Mouse (Mus musculus) adipocyte (in vitro differentiated cells): Measurements from ENCODE around the gene Gss.
A peak's percentile ranks its signal among the peaks of the same experiment; 100 is the strongest.
"Not testable (repeated sequence)": the region's sequence is repeated elsewhere in the genome, so short reads cannot be mapped to it uniquely, and the experiment has no call there.

Source experiments
- DNase-seq: peaks from one replicate; pipeline ENCODE4 v3.0.0-alpha.2; 2016; ENCODE audit warnings: low spot score

Gss gene

DNA sequence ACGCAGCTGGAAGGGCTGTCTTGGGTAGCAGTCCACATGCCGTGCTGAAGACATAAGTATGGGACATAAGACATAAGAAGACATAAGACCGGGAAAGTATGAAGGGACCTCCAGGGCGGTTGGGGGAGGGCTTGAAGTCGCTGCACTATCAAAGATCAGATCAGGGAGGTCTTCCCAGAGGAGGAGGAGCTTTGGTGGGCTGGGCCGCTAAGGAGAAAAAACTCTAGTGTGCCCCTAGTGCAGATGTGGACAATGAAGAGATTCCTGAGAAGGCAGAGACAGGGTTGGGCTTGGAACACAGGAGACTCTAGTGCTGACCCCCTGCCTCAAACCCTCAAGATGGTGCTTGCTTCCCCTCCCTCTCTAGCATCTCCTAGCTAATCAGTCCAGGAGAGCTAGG, 24.4 kb upstream of the Gss start:
- DNase-seq = no peak

DNA sequence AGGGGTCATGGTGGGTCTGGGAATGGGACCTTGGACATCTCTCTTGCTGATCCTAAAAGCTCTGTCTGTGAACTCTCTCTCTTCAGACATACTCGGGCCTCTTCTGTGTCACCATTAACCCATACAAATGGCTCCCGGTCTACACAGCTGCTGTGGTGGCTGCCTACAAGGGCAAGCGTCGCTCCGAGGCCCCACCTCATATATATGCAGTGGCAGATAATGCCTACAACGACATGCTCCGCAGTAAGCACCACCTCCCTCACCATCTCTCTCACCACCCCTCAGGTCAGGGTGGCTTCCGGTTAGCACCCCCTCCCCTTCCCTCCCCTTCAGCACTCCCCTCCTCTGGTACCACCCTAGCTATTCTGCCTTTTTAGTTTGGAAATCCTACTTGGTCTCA, 21.3 kb upstream of the Gss start:
- no peak for DNase-seq

DNA sequence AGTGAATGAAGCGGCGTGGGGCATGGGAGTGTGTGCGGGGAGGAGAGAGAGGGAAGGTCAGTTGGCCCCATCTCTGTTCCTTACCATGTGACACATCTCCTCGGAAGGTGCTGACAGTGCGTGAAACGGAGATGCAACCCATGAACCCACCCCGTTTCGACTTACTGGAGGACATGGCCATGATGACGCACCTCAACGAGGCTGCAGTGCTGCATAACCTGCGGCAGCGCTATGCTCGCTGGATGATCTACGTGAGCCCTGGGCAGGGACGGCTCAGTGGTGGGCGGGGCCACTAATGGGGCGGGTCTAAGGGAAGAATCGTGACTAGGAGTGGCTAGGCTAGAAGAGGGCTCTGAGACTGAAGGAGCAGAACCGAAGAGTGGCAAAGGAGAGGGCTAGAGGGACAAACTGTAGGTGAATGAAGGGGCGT, 20.7 kb upstream of the Gss start:
- no peak for DNase-seq

DNA sequence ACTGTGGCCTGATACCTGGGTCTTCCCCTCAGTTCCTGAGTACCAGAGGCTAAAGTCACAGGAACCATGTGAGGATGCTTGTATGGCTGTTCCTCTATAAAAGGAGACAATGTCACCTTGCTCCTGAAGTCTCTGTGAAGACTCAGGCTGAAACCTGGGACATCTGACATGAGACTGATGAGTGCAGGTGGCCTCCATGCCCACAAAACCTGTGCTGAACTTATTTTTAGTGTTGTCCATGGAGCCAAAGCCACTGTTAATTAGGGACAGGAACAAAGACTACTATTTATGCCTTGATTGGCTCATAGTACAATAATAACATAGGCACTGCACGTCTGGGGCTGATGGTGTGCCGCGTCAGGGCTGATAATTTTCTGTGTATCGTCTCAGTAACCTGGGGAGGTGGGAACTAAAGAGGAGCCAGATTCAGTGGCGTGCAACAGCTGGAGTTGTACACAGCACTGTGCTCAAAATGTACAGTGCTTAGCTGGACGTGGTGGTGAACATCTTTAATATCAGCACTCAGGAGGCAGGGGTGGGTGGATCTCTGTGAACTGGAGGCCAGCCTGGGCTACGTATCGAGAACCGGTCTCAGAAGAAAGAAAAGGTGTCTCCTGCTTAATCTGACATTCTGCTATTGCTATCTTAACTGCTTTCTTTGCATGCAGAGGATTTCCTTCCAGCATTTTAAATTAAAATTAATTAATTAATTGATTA, 19.4 kb upstream of the Gss start:
- DNase-seq = no peak

DNA sequence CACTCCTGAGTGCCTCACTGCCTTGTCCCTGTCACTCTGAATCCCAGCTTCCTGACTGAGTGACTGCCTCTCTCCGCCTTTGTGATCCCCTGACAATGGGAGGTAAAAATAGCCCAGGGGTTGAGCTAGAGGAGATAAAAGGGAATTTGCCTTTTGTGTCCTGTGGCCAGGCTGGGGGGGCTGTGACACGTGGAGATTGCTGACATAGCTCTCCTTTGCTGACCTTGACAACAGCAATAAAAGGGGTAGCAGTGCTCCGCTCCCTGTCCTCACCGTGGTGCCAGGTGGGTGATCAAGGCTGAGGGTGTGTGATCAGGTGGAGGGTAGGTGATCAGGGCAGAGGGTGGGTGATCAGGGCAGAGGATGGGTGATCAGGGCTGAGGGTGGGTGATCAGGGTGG, 18.4 kb upstream of the Gss start, which contains the start of gene Myh7b:
TSS of gene Myh7b (plus strand) at position 235 of the 400 bp plus-strand sequence.
- no peak for DNase-seq

DNA sequence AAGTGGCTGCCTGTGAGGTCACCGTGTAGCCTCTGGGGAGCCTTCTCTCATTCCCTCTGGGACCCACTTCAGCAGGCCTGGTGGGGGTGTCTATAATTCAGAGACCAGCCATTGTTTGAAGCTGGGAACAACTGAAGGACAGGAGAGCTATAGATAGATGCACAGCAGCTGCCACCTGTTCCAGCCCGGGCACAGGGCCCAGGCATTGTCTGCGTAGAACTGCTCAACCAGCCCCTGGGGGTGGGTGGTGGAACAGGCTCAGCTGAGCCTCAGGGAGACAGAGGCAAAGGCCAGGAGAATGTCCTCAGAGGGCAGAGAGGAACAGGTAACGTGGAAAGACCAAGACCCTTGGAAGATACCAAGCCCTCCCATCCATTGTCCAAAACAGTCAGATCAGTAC, 13.8 kb upstream of the Gss start:
- DNase-seq = no peak

DNA sequence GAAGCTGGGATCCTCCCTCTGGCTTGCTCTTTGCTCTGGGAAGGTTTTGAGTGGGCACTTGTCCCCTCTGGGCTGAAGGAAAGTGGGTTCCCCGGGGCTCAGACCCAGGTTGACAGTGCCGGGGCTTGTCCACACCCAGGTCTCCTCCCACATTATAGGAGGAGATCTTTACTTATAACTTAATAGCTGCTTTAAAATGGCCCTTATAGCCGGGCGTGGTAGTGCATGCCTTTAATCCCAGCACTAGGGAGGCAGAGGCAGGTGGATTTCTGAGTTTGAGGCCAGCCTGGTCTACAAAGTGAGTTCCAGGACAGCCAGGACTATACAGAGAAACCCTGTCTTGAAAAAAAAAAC, 12.6 kb upstream of the Gss start:
- DNase-seq = not testable (repeated sequence)

DNA sequence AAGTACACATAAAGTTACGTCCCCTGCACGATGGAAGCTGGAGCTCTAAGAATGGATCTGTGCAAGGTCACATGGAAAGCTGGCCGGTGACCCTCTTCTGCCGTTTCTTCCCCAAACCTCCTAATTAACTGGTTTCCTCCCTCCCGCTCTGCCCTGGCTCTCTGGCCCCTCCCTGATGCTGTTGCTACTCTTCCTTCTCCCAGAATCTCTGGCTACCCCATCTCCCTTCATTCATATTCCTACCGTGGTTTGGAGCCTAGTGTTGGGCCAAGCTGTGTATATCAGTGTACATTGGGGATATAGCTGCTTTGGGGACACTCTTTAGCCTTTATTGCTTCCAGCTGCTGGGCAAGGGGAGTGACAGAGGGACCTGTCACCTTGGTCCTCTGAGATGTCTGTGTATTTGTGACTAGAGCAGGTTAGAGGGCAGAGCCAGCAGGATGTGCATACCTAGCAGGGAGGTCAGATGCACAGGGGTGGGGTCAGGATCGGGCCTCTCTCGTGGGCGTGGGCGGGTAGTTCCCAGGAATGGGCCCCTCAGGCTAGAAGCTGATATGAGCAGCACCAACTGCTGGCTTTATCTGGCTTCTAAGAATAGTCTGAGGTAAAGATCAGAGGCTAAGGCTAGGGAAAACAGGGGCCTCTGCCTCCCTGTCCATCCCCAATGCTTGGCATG, 12.1 kb upstream of the Gss start:
- no peak for DNase-seq

DNA sequence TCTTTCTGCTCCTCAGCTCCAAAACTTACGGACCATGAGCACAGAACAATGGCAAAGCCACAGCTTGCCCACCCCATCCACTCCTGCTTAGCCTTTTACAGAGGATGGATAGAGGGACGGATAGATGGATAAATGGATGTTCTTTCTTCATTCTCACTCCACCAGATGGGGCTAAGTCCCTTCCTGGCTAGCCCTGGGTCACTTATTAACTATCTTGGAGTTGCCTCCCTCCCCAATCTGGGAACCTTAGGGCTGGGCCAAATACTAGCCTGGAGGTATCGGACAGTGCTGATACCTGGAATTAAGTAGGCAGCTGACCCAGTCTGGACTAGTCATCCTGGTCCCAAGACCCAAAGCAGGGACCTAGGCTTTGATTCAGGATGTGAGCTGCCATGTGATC, 11.1 kb upstream of the Gss start:
- DNase-seq = no peak

DNA sequence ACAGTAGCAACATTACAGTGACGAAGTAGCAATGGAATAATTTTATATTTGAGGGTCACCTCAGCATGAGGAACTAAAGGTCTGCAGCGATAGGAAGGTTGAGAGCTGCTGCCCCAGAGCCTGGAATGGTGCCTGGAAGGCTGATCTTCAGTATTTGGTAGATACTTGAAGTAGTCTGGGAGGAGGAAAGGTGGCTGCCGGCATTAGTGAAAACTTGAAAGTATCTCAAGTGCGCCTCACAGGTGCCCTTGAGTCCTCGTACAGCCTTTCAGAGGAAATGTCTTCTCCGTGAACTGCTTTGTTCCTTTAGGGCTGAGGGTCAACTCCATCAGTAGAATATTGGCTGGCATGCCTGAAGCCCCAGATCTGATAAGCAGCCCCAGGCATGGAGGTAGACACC, 2.9 kb upstream of the Gss start:
- DNase-seq = no peak

DNA sequence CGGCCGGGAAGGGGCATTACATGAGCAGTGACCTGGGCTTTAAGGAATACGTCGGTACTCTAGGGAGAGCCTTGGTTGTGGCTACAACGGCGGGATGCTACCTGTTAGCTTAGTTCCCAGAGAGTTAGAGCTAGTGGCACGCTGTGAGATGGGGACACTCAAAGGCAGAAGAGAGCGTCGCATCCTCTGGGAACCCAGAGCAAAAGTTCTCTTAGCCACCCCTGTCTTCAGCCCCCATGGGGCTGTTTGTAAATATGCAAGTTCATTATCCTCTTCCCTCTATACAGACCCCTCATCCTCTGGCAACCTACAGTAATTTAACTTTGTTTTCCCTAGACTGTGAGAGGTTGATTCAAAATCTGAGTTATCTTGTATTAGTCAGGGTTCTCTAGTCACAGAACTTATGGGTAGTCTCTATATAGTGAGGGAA, 259 bp upstream of the Gss start:
- no peak for DNase-seq

DNA sequence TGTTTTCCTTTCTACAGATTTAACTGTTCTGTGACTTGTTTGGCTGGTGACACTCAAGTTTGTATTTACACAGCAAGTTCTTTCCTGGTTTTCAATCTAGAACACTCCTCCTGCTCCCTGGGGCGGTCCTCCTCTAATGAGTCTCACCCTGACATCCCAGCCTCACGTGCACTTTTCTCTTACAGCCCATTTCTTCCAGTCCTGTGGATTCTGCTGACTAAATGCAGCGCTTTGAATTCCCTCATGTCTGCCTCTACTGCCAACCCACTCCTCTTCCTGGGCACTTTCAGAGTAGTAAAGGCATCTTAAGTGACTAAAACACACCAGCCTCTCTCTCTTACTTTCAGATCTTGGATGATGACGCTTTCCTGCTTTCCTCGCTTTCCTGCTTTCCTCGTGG, 934 bp downstream of the Gss start:
- DNase-seq = peak; percentile 35

DNA sequence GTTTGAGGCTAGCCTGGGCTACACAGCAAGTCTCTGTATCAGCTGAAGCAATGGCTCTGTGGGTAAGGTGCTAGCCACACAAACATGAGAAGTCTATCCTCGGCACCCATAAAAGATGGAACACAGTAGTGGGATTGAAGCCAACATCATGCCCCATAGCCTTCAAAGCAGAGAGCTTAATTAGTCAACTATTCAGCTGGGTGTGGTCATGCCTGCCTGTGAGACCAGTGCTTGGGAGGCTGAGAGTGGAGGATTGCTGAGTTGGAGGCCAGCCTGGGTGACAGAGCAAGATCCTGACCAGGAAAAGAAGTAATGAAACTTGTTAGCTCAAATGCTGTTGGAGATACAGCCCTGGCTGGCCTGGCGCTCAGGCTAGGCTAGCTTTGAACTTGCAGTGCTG, 1.7 kb downstream of the Gss start:
- no peak for DNase-seq

DNA sequence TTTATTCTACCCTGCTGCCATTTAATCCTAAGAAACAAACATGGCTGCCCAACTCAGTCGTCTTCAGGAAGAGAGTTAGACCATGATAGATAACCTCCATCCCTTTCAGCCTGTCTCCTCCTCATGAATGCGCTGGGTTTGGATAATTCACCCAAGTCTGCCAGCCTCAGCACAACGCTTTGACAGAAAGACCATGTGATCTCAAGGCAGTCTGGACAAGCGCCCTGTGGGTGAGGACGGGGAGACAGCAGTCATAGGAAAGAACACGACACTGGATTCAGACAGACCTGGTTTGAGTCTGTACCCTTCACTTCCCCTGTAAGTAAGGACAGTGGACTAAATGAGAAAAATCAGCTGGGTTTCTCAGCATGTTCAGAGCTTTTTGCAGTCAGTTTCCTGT, 3.1 kb downstream of the Gss start:
- no peak for DNase-seq

DNA sequence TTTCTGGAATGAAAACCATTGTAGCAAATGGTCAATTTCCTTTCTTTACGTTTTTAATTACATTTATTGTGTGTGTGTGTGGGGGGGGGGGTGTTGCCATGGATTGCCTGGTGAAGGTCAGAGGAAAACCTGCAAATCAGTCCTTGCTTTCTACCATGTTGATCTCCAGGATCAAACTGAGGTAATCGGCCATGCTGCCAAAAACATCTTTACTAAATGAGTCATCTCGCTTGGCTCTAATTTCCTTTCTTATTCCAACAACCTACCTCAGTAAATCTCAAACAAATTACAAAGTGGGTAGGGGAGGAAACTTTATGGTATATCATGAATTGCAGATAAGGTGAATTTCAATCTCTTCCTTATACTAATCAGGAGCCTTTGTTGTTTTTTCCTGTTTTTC, 4.5 kb downstream of the Gss start:
- no peak for DNase-seq

DNA sequence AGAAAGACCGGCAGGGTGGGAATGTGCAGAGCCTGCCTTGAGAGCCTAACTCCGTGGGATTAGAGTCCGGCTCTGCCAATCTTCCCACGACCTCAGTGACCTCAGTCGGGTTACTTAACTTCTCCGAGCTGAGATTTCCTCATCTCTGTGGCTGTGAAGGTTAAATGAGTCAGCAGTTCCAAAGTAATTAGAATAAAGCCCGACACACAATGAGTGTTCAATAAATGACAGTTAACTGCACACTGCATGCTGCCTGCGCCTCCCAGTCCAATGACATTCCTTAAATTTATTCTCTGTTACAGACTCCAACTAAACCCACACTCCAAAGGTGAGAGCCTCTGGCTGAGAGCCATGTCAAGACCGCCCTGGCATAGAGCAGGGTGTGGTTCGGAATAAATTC, 7.1 kb downstream of the Gss start:
- DNase-seq = no peak

DNA sequence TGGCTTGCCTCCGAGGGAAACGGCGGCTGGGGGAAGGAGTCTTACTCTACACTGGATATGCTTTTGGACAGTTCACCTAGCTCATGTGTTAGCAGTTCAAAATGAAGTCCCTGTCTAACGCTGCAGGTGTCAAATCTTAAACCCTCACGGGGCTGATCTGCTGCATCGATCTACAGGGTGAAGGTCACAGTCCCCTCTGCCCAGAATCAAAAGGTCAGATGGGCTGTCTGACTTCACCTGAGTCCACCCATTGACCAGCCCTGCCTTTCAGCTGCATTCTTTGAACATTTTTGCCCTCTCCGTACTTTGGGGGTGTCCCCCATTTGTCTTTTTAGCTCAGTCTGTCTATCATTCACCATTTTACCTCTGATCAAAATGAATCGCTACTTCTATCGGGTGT, 7.5 kb downstream of the Gss start:
- no peak for DNase-seq

DNA sequence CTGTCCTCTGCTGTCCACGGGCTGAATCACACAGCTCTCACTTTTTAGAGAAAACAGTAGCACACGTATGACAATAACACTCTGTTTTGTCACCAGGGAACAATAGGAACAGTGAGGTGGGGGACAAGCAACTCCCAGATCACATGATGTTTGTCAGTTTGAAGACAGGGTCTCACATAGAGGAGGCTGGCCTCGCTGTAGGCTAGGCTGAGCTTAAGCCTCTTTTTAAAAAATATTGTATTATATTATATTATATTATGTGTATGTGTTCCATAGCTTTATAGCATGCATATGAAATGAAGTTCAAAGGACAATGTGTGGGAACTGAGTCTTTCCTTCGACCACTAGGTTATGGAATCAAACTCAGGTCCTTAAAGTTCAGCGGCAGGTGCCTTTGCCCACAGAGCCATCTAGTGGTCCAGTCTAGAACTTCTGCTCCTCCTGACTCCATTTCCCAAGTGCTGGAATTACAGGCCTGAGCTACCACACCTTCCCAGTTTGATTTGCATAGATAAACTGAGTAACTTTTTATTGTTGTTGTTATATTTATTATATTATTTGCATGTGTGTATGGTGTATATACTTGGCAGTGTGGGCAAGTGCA, 8.6 kb downstream of the Gss start:
- DNase-seq = peak; percentile 85

DNA sequence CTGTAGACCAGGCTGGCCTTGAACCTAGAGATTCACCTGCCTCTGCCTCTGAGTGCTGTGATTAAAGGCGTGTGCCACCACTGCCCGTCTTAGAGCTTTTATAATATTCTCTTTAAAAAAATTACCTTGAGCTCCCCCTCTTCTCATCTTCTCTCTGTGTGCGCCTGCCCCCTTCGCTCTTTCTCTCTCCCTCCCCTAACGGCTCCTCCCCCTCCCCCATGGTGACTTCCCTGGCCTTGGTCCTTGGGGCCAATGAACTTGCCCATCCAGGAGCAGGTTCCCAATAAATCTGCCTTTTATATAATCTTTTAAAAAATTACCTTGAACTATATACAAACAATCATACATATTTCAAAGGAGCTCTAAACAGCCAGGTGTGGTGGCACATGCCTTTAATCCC, 9.6 kb downstream of the Gss start:
- DNase-seq = no peak

DNA sequence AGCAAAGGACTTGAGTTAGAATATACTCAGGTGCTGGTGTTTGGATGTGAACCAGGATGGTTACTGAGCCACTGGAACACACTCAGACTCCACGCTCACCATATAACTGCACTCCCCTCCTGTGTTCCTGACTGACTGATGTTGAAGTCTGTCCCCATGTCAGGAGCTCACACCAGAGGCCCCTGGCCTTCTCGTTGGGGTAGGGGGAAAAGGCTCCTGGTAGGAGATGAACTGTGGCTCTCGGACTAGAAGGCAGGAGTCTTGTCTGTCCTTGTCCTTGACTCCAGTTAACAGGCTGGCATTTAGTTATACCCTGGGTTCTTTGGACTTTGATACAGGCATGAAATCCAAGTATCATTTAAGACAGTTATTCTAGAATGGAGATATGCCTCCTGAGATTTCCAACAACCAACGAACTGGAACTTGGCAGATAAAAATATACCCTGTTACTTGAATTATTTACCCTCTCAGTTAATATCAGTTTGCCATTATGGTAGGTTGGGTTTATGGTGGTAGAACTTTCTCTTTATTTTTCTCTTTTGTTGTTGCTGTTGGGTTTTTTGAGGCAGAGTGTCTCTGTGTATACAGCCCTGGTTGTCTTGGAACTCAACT, 10.1 kb downstream of the Gss start:
- DNase-seq = no peak

DNA sequence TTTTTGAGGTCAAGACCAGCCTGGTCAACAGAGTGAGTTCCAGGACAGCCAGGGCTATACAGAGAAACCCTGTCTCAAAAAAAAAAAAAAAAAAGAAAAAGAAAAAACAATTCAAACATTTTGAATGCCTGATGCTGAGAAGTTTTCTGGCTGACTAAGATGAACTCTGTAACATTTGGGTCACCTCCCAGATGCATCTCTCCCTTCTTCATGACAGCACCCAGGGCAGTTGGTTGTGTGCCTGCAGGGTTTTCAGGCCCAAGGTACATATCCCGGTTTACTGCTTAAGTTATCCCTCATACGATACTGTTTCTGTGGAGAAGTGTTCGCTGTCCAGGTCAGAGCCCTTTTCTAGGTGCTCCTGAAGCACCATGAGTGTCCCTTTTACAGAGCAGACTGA, 12.3 kb downstream of the Gss start:
- peak; percentile 83 for DNase-seq

DNA sequence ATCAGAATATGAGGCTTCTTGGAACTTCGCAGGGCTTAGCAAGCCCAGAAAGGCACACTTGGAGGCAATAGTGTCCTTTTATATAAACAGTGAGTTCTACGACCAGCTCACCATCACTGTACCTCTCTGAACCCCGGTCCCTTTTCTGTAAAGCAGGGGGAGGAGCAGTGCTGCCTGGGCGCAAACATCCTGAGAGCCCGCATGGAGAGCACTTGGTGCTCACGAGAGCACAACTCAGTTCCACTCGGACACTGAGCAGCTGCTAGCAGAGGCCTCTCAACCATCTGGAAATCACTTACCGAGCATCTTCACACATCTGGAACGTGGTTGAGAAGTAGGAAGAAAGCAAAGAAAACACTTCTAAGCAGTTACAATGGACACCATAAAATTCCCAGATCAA, 16.0 kb downstream of the Gss start:
- no peak for DNase-seq

DNA sequence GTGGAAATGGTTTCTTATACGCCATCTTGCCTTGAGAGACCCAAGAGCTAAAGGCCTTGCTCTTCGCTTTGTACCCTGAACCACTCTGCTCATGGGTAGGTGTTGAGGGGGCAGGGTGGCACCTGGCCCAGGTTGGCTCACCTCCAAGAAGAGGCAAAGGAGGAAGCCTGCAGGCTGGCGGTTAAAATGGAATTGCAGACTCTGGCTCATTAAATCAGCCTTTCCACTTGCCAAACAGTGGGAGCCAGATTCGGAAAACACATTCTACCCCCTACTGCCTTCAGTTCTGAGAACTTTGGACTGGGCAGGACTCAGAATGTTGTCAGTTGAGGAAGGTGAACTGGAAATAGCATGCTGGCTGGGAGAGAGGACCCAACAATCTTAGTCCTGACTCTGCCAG, 17.9 kb downstream of the Gss start:
- peak; percentile 29 for DNase-seq
